Mouse (Mus musculus) lung, embryonic 14.5 days (tissue): ENCODE measurements at regions not wholly inside any gene's neighbourhood (a gene's known extent, or its start where the extent isn't known, plus 50 kb on each side); places are given as distances from the start of the nearest gene placed in this dataset.

Experiments
- ATAC-seq: fragments of 200-750 bp; cut with Nextera tagmentation; 2 replicates; pipeline ENCODE4 v1.8.0; 2017; ENCODE audit warnings: mild to moderate bottlenecking, moderate TSS enrichment, moderate library complexity; ENCODE audit not compliant: insufficient read depth
- DNase-seq: peaks from one replicate; pipeline ENCODE4 v3.0.0-alpha.2; 2015
- H3K27ac ChIP-seq: fragments of 300-500 bp; sonication (generic); 2 replicates; pipeline ENCODE4 v1.5.1; 2014; ENCODE audit warnings: low read depth, mild to moderate bottlenecking, moderate library complexity
- H3K27me3 ChIP-seq: fragments of 300-500 bp; sonication (generic); 2 replicates; pipeline ENCODE4 v1.6.1; 2014; ENCODE audit warnings: low read length, control low read depth; ENCODE audit not compliant: insufficient read depth
- H3K36me3 ChIP-seq: fragments of 300-500 bp; sonication (generic); 2 replicates; pipeline ENCODE4 v1.6.1; 2014; ENCODE audit warnings: control low read depth; ENCODE audit not compliant: insufficient read depth
- H3K4me1 ChIP-seq: fragments of 300-500 bp; sonication (generic); 2 replicates; pipeline ENCODE4 v1.6.1; 2014; ENCODE audit warnings: antibody characterized with exemption, control low read depth; ENCODE audit not compliant: insufficient read depth
- H3K4me2 ChIP-seq: fragments of 300-500 bp; sonication (generic); 2 replicates; pipeline ENCODE4 v1.6.1; 2014; ENCODE audit warnings: mild to moderate bottlenecking
- H3K4me3 ChIP-seq: fragments of 300-500 bp; sonication (generic); 2 replicates; pipeline ENCODE4 v1.5.1; 2014; ENCODE audit warnings: low read depth, low read length
- H3K9ac ChIP-seq: fragments of 300-500 bp; sonication (generic); 2 replicates; pipeline ENCODE4 v1.6.1; 2014
- H3K9me3 ChIP-seq: fragments of 300-500 bp; sonication (generic); 2 replicates; pipeline ENCODE4 v1.6.1; 2016; ENCODE audit warnings: low read depth, low read length, control low read depth
- CTCF ChIP-seq: IDR thresholded peaks from 2 replicates; pipeline ENCODE4 v1.5.1; 2016; ENCODE audit warnings: antibody characterized with exemption, low read depth
- WGBS: fragments of 180-500 bp; shearing (Covaris S2); extraction: QIAGEN DNeasy Blood & Tissue Kit; methylation state at CpG from one replicate; pipeline ENCODE4 v1.1.7; 2014; 5-methylcytosine and 5-hydroxymethylcytosine counted together

GRCm38 (mm10) chr8:26283957-26284356, 164.6 kb downstream of the Gm45692 start:
- Histone ChIP-seq H3K27me3 (no peaks in the 10 kb centered on the region), H3K27ac (no peak overlapping the region), H3K4me2 (no peak overlapping the region), H3K4me3 (no peak overlapping the region), H3K9me3 (no peaks in the 10 kb centered on the region), H3K36me3 (no peaks in the 10 kb centered on the region), H3K4me1 (no peaks in the 10 kb centered on the region), H3K9ac (no peak overlapping the region)
- ATAC-seq, result no peak
- WGBS, result 52% methylated on average over 2 of the region's 2 CpGs
- TF ChIP-seq CTCF, result no peak
- no peak for DNase-seq

GRCm38 (mm10) chr8:26287665-26288064, 168.3 kb downstream of the Gm45692 start:
- Histone ChIP-seq H3K4me2 (no peak overlapping the region), H3K36me3 (no peaks in the 10 kb centered on the region), H3K4me1 (no peaks in the 10 kb centered on the region), H3K27me3 (no peaks in the 10 kb centered on the region), H3K9me3 (no peaks in the 10 kb centered on the region), H3K9ac (no peak overlapping the region), H3K27ac (no peak overlapping the region), H3K4me3 (no peak overlapping the region)
- no peak for TF ChIP-seq CTCF
- 46% methylated on average over 6 of the region's 6 CpGs for WGBS
- no peak for ATAC-seq
- DNase-seq, result no peak

GRCm38 (mm10) chr8:26288163-26288562, 168.8 kb downstream of the Gm45692 start:
- no peak for TF ChIP-seq CTCF
- no peak overlapping the region for H3K27ac ChIP-seq
- no peaks in the 10 kb centered on the region for H3K4me1 ChIP-seq
- 77% methylated on average over 4 of the region's 4 CpGs for WGBS
- ATAC-seq (no peak), DNase-seq (no peak)
- no peaks in the 10 kb centered on the region for H3K27me3 ChIP-seq
- no peaks in the 10 kb centered on the region for H3K36me3 ChIP-seq
- no peak overlapping the region for H3K4me3 ChIP-seq
- H3K9ac ChIP-seq, result no peak overlapping the region
- H3K4me2 ChIP-seq, result no peak overlapping the region
- no peaks in the 10 kb centered on the region for H3K9me3 ChIP-seq

DNA sequence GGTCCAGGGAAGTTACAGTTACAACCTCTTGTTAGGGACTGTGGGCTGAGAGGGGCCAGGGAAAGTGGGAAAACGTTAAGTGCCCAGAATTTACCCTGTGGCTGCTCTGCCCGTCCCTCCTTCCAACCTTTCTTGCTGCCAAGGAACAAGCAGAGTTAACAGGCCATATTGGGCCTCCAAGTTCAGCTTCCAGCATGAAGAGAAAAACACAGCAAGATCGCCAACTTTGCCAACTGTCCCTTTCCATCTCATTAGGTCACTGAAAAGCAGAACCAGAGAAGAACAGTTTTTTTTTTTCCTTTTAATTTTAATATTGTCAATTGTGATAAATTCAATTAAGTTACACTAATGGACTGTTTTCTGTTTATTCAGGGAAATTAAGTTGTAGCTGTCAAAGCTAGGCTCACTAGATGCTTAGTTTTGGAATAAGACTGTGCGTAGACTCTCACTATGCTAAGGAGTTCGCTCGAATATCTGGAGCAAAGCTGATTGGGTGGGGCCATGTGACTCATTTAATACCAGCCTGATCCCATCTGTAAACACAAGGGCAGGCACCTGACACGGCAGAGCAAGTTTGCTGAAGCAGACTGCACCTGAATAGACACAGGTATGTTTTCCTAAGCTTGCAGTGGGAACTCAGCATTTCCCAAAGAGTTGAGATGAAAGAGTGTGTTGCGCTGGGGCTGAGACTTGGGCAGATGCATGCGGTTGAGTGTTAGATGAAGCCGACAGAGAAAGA, 178.9 kb downstream of the Gm45692 start:
- DNase-seq (no peak), ATAC-seq (no peak)
- no peak overlapping the region for H3K4me3 ChIP-seq
- 78% methylated on average over 10 of the region's 10 CpGs for WGBS
- no peaks in the 10 kb centered on the region for H3K9me3 ChIP-seq
- H3K27ac ChIP-seq, result no peak overlapping the region
- TF ChIP-seq CTCF, result no peak
- H3K27me3 ChIP-seq, result no peaks in the 10 kb centered on the region
- no peak overlapping the region for H3K9ac ChIP-seq
- no peaks in the 10 kb centered on the region for H3K36me3 ChIP-seq
- H3K4me2 ChIP-seq, result no peak overlapping the region
- no peaks in the 10 kb centered on the region for H3K4me1 ChIP-seq

DNA sequence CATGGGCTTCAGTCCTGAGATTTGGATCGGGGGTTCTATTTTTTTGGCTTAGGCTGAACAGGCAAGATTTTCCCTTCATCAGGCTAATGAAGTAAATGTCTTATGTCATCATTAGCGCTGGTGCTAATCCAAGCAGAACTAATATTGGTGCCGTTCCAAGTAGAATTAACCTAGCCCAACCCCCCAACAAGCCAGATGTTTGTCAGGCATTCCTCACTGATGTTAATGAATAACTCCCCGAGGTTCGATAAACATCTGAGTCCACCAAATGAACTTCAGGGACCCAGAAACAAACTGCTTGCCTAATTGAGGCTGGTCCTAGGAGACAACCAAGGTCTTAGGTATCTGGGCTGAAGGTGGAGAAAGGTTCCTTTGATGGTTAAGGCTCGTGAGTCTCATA, 180.9 kb downstream of the Gm45692 start:
- DNase-seq, result no peak
- no peaks in the 10 kb centered on the region for H3K9me3 ChIP-seq
- no peak overlapping the region for H3K9ac ChIP-seq
- no peaks in the 10 kb centered on the region for H3K36me3 ChIP-seq
- H3K27me3 ChIP-seq, result no peaks in the 10 kb centered on the region
- H3K27ac ChIP-seq, result no peak overlapping the region
- H3K4me3 ChIP-seq, result no peak overlapping the region
- TF ChIP-seq CTCF, result no peak
- ATAC-seq, result no peak
- 30% methylated on average over 6 of the region's 6 CpGs for WGBS
- H3K4me2 ChIP-seq, result no peak overlapping the region
- no peaks in the 10 kb centered on the region for H3K4me1 ChIP-seq

DNA sequence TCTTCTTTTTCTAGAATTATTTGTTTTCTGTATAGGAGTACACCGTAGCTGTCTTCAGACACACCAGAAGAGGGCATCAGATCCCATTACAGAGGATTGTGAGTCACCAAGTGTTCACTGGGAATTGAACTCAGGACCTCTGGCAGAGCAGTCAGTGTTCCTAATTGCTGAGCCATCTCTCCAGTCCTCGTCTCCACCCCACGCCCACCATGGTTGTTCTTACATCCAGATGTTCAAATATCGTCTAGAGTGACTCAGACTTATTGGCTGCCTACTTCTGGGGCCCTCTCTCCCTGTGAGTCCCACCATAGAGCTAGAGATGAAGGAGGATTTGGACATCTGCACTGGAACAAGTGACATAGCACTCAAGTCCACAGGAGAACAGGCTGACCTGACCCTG, 182.6 kb downstream of the Gm45692 start:
- DNase-seq, result no peak
- no peak for TF ChIP-seq CTCF
- no peaks in the 10 kb centered on the region for H3K9me3 ChIP-seq
- WGBS, result 75% methylated on average over 4 of the region's 4 CpGs
- H3K36me3 ChIP-seq, result no peaks in the 10 kb centered on the region
- no peak overlapping the region for H3K4me2 ChIP-seq
- peaks cover 1% of the 10 kb centered on the region; the same call in 1 of the 2 replicates for H3K27me3 ChIP-seq
- no peak overlapping the region for H3K4me3 ChIP-seq
- no peak for ATAC-seq
- no peaks in the 10 kb centered on the region for H3K4me1 ChIP-seq
- no peak overlapping the region for H3K9ac ChIP-seq
- H3K27ac ChIP-seq, result no peak overlapping the region

DNA sequence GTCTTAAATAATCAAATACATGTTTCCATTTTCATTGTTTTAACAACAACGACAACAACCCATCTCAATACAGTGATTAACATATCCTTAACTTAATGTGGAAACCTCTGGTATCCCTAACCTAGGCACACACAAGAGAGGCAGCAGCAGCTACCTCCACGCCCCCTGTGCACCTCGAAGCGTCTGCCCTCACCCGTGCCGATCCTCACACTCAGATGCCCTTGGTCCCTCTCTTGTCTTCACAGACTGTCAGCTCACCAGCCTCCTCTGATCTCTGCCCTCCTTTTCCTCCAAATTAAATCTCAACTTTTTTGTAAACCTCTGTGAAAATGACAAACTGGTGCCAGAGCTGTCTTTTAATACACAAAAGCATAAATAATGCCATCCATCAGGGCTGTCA, 185.2 kb downstream of the Gm45692 start:
- Histone ChIP-seq H3K4me3 (no peak overlapping the region), H3K36me3 (no peaks in the 10 kb centered on the region), H3K9ac (no peak overlapping the region), H3K4me2 (no peak overlapping the region), H3K27ac (no peak overlapping the region), H3K27me3 (peaks cover 13% of the 10 kb centered on the region), H3K9me3 (no peaks in the 10 kb centered on the region), H3K4me1 (no peaks in the 10 kb centered on the region)
- WGBS, result 36% methylated on average over 6 of the region's 6 CpGs
- no peak for DNase-seq
- no peak for TF ChIP-seq CTCF
- no peak for ATAC-seq
